Mouse (Mus musculus): ENCODE results near the gene A630095N17Rik.

DNA sequence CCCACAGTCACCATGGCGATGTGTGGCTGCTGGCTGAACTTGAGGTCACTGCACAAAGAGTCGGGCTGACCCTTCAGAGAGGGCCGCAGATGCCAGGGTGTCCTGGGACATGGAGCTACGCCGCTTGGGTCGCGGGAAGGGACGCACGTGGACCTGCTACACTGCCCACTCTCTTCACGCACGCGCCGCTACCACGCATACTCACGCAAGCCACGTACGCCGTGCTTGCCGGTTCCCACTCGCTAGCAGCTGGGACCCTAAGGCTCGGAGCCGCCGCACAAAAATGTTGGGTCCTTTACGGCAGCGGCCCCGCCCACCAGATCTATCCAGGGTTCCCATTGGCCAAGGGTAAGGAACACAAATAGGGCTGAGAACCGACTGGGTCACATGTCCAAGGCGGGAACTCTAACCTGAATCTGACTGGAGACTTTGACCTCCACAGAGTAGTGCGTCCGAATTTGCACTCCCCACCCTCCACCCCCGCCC, 51.8 kb downstream of the A630095N17Rik start, which contains the start of gene Abcb6:
- TF ChIP-seq GATA1 (IDR thresholded peaks at IDR 0.05; ENCODE audit: borderline replicate concordance, low read length), result no peak
- TF ChIP-seq FLI1 (IDR thresholded peaks at IDR 0.05; ENCODE audit: low read length), result no peak

Data from megakaryocyte, embryonic 14.5 days (primary cell).